Mouse (Mus musculus) common myeloid progenitor, adult 5-6 weeks (primary cell): ENCODE results near the gene Armc10. TPM values are rescaled to one million over a fixed set of nuclear protein-coding genes. Genes with fewer than 3 reads are reported as not detected.
"Not testable (repeated sequence)": the region's sequence is repeated elsewhere in the genome, so short reads cannot be mapped to it uniquely, and the experiment has no call there.

Experiments
- ATAC-seq: replicated peaks from 2 replicates; pipeline ENCODE4 v1.8.0; 2016; ENCODE audit warnings: low read depth, mild to moderate bottlenecking, moderate TSS enrichment, inconsistent platforms; ENCODE audit not compliant: poor library complexity, severe bottlenecking
- total RNA-seq: library from RNA; stranded (forward); fragments of 200-1000, 187-1606 nt; gene quantifications from 2 replicates; pipeline ENCODE4 v1.2.3, GENCODE M21; 2017

Armc10 gene
- total RNA-seq, 1 experiment from 2014 or later = 68.0 TPM

GRCm38 (mm10) chr5:21663081-21663480, 17.5 kb downstream of the Armc10 start:
- no peak for ATAC-seq

GRCm38 (mm10) chr5:21667191-21668137, 21.9 kb downstream of the Armc10 start:
- ATAC-seq = 0 out of 2 replicates have a peak, but pooled peaks have one; percentile 18

GRCm38 (mm10) chr5:21669307-21669706, 23.7 kb downstream of the Armc10 start:
- ATAC-seq = no peak

- ATAC-seq = peak; percentile 78
Measured at GRCm38 (mm10) chr5:21672812-21673635, 27.4 kb downstream of the Armc10 start.

- no peak for ATAC-seq
Measured at GRCm38 (mm10) chr5:21673742-21674141, 28.1 kb downstream of the Armc10 start.

- no peak for ATAC-seq
Measured at GRCm38 (mm10) chr5:21675019-21675418, 29.4 kb downstream of the Armc10 start.

GRCm38 (mm10) chr5:21675494-21675893, 29.9 kb downstream of the Armc10 start:
- ATAC-seq = no peak

GRCm38 (mm10) chr5:21677939-21678338, 32.3 kb downstream of the Armc10 start:
- ATAC-seq = no peak

GRCm38 (mm10) chr5:21678363-21678762, 32.8 kb downstream of the Armc10 start:
- no peak for ATAC-seq

GRCm38 (mm10) chr5:21680029-21680428, 34.4 kb downstream of the Armc10 start:
- ATAC-seq = no peak

GRCm38 (mm10) chr5:21680940-21681339, 35.3 kb downstream of the Armc10 start:
- no peak; the same call in 1 of the 2 replicates for ATAC-seq

- no peak for ATAC-seq
Measured at GRCm38 (mm10) chr5:21683811-21684210, 38.2 kb downstream of the Armc10 start.

- ATAC-seq = no peak
Measured at GRCm38 (mm10) chr5:21685001-21685400, 39.4 kb downstream of the Armc10 start.

GRCm38 (mm10) chr5:21687042-21687441, 41.4 kb downstream of the Armc10 start:
- no peak for ATAC-seq

GRCm38 (mm10) chr5:21692230-21692629, 46.6 kb downstream of the Armc10 start:
- ATAC-seq = no peak

- ATAC-seq = no peak
Measured at GRCm38 (mm10) chr5:21693372-21693870, 47.8 kb downstream of the Armc10 start.

GRCm38 (mm10) chr5:21694854-21695490, 49.4 kb downstream of the Armc10 start:
- no peak for ATAC-seq

- not testable (repeated sequence) for ATAC-seq
Measured at GRCm38 (mm10) chr5:21699555-21699954, 53.9 kb downstream of the Armc10 start.

- no peak for ATAC-seq
Measured at GRCm38 (mm10) chr5:21700272-21700821, 54.7 kb downstream of the Armc10 start.

- ATAC-seq = peak; percentile 53
Measured at GRCm38 (mm10) chr5:21700934-21701333, 55.3 kb downstream of the Armc10 start.
